9 mouse cellular contexts compared by ENCODE assay signal in the genomic region with DNA sequence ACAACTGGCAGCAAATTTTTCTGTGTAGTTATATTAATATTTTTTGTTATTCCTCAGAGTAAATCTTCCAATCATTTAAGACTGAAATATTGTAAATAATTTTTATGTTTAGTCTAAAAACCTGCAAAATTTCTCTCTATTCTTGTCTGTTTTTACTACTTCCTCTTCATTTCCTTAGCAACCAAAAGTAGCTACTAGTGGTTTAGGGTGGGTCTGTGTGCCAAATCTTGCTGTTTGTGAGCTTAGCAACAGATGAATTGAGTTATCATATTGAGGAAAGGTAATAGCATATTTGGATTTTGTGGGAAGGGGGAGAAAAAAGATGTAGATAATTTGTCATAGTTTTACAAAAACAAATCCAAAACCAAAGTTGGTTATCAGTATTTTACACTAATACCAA. TPM values are rescaled to one million over a fixed set of nuclear protein-coding genes. Genes with fewer than 3 reads are reported as not detected.
DNase-seq lines count a peak whose midpoint lies in the region; ATAC-seq and TF ChIP-seq lines count a peak whose summit lies in the region.
"Had no signal": no experiment of that assay in that cellular context is flagged by ENCODE, and none has a peak within 500 bp of the region (broad histone marks: within the 10 kb centered on the region; RNA-seq: fewer than 3 reads in every experiment).

No protein-coding gene starts in this region.

- no peaks in the 10 kb centered on the region; the same call in 1 of the 2 replicates for H3K4me1 ChIP-seq in heart, adult 2 months (ENCODE audit: control insufficient read depth, insufficient read depth, low read length)
- H3K4me1 ChIP-seq in megakaryocyte, embryonic 14.5 days = peaks cover 13% of the 10 kb centered on the region; the same call in 1 of the 2 replicates
- peaks cover 9% of the 10 kb centered on the region; the same call in 1 of the 2 replicates for H3K4me1 ChIP-seq in hindbrain, embryonic 12.5 days
- peaks cover 25% of the 10 kb centered on the region for H3K4me1 ChIP-seq in neural tube, embryonic 13.5 days (replicated peaks)

- H3K79me2 ChIP-seq in heart, adult 2 months (replicated peaks; ENCODE audit: control insufficient read depth, insufficient read depth, low read length) = no peaks in the 10 kb centered on the region

- no peak for TF ChIP-seq POLR2A in heart, adult 2 months (IDR thresholded peaks at IDR 0.05; ENCODE audit: insufficient read depth, low read depth, low read length)

- no peak for TF ChIP-seq EP300 in heart, adult 2 months (IDR thresholded peaks at IDR 0.05; ENCODE audit: insufficient read depth, low read depth, low read length)

- no peak for TF ChIP-seq CTCF in heart, adult 2 months (IDR thresholded peaks at IDR 0.05)

- intact Hi-C loops in heart, adult 2 months (cut with DNase I) = loop anchor here (5.0 kb wide), 1 partner anchor 112 kb away; the partner anchor contains the start of genes Trappc13 and Trim23
- intact Hi-C loops in heart, postnatal 10 days (cut with DNase I) = loop anchor here (5.0 kb wide), 2 partner anchors 653 to 763 kb away; partner anchors contain the start of gene Rgs7bp

- no peaks in the 10 kb centered on the region for H3K27me3 ChIP-seq in heart, adult 2 months (ENCODE audit: control insufficient read depth, insufficient read depth, low read length)
- no peaks in the 10 kb centered on the region for H3K27me3 ChIP-seq in megakaryocyte, embryonic 14.5 days (replicated peaks)
- H3K27me3 ChIP-seq in hindbrain, embryonic 12.5 days = no peaks in the 10 kb centered on the region
- no peaks in the 10 kb centered on the region for H3K27me3 ChIP-seq in neural tube, embryonic 13.5 days

- no peak for DNase-seq in heart, adult 2 months
- DNase-seq in heart, postnatal 10 days = no peak
- no peak for DNase-seq in MN1 (ENCODE audit: low spot score)
- no peak for DNase-seq in cerebellum, postnatal 36 days

- H3K9ac ChIP-seq in heart, adult 2 months (ENCODE audit: low read depth, low read length) = no peak overlapping the region
- H3K9ac ChIP-seq in hindbrain, embryonic 12.5 days = no peak overlapping the region
- no peak overlapping the region for H3K9ac ChIP-seq in neural tube, embryonic 13.5 days

- H3K4me3 ChIP-seq in heart, adult 2 months = peak overlapping the region; percentile 13; the same call in 1 of the 2 replicates
- H3K4me3 ChIP-seq in megakaryocyte, embryonic 14.5 days (replicated peaks) = peak overlapping the region; percentile 91
- H3K4me3 ChIP-seq in hindbrain, embryonic 12.5 days = no peak overlapping the region
- peak overlapping the region; percentile 44; the same call in 1 of the 2 replicates for H3K4me3 ChIP-seq in neural tube, embryonic 13.5 days

- ATAC-seq in megakaryocyte, adult 5-6 weeks (ENCODE audit: poor library complexity, severe bottlenecking) = no peak
- ATAC-seq in hindbrain, embryonic 12.5 days (ENCODE audit: low FRiP score) = no peak
- no peak for ATAC-seq in neural tube, embryonic 13.5 days (ENCODE audit: low read depth)

- no peaks in the 10 kb centered on the region for H3K9me3 ChIP-seq in megakaryocyte, embryonic 14.5 days
- H3K9me3 ChIP-seq in hindbrain, embryonic 12.5 days (replicated peaks) = no peaks in the 10 kb centered on the region
- no peaks in the 10 kb centered on the region for H3K9me3 ChIP-seq in neural tube, embryonic 13.5 days

- peak overlapping the region; percentile 58 for H3K4me2 ChIP-seq in hindbrain, embryonic 12.5 days (replicated peaks)
- peak overlapping the region; percentile 69 for H3K4me2 ChIP-seq in neural tube, embryonic 13.5 days

- H3K36me3 ChIP-seq in heart, adult 2 months (ENCODE audit: control insufficient read depth, insufficient read depth, low read length) = peaks cover 5% of the 10 kb centered on the region
- H3K36me3 ChIP-seq in megakaryocyte, embryonic 14.5 days (replicated peaks; ENCODE audit: low read length) = no peaks in the 10 kb centered on the region
- no peaks in the 10 kb centered on the region for H3K36me3 ChIP-seq in hindbrain, embryonic 12.5 days
- H3K36me3 ChIP-seq in neural tube, embryonic 13.5 days = no peaks in the 10 kb centered on the region

- H3K27ac ChIP-seq in heart, adult 2 months = peak overlapping the region; percentile 90; the same call in 1 of the 2 replicates
- H3K27ac ChIP-seq in hindbrain, embryonic 12.5 days = no peak overlapping the region
- H3K27ac ChIP-seq in neural tube, embryonic 13.5 days (replicated peaks) = no peak overlapping the region

RNA-seq across cellular contexts. Expression of gene Adamts6, which starts 1.5 kb away (rescaled TPM):
- 1 to 10 TPM; 3.3 to 3.6 TPM for total RNA-seq in heart, adult 2 months (2021)
- polyA plus RNA-seq in heart, adult 2 months (2012; rRNA removed) = 1.2 and 2.5 TPM in 2 replicates
- 1 to 10 TPM; 6.5 to 9.6 TPM for total RNA-seq in heart, postnatal 10 days (2021)
- 0.02 TPM in 1 of 2 replicates, not detected in the other for polyA plus RNA-seq in megakaryocyte, embryonic 14.5 days (2012; ENCODE audit: insufficient read depth, low replicate concordance)
- total RNA-seq in megakaryocyte, adult 5-6 weeks (2015) = 1.6 and 2.8 TPM in 2 replicates
- 1.6 and 2.3 TPM in 2 replicates for total RNA-seq in megakaryocyte, adult 5-6 weeks (2017)
- 3.9 and 4.2 TPM in 2 replicates for polyA plus RNA-seq in hindbrain, embryonic 12.5 days (2016; fragmentation: Nextera tagmentation; extraction: Ambion mirVana)
- polyA plus RNA-seq in neural tube, embryonic 13.5 days (2015; fragmentation: Nextera tagmentation; extraction: Ambion mirVana) = 1.0 and 1.6 TPM in 2 replicates
- polyA plus RNA-seq: erythroblast, embryonic 14.5 days had no signal
